In genomic region chr14:30930386-30930785, GRCm38 (mm10) we compare ENCODE assay signal across 27 mouse cellular contexts. TPM values are rescaled to one million over a fixed set of nuclear protein-coding genes. Genes with fewer than 3 reads are reported as not detected.
DNase-seq lines count a peak whose midpoint lies in the region; TF ChIP-seq lines count a peak whose summit lies in the region.
"Had no signal": no experiment of that assay in that cellular context is flagged by ENCODE, and none has a peak within 500 bp of the region (broad histone marks: within the 10 kb centered on the region; RNA-seq: fewer than 3 reads in every experiment).

No protein-coding gene starts in this region.

- WGBS in liver, adult 2 months: 40% methylated on average over 4 of the region's 4 CpGs
- 94% methylated on average over 4 of the region's 4 CpGs for WGBS in midbrain, embryonic 10.5 days

- TF ChIP-seq CTCF in liver, adult 2 months (IDR thresholded peaks at IDR 0.05; ENCODE audit: low read depth, low read length): no peak

- no peak overlapping the region for H3K4me3 ChIP-seq in liver, adult 2 months (ENCODE audit: insufficient read depth, low read depth, low read length)
- no peak overlapping the region for H3K4me3 ChIP-seq in midbrain, embryonic 10.5 days
- H3K4me3 ChIP-seq: embryonic facial prominence, embryonic 15.5 days; erythroblast, embryonic 14.5 days; forebrain, embryonic 10.5 days; gastrocnemius, adult 2 months; heart, embryonic 12.5 days; hindbrain, embryonic 15.5 days had no signal

- no peaks in the 10 kb centered on the region for H3K79me2 ChIP-seq in liver, adult 2 months (ENCODE audit: control insufficient read depth, insufficient read depth, low read length)

- peak overlapping the region; percentile 72 for H3K27ac ChIP-seq in liver, adult 2 months (replicated peaks; ENCODE audit: insufficient read depth, low read depth, low read length)
- H3K27ac ChIP-seq in midbrain, embryonic 10.5 days (replicated peaks): no peak overlapping the region
- H3K27ac ChIP-seq: embryonic facial prominence, embryonic 15.5 days; gastrocnemius, adult 2 months; hindbrain, embryonic 15.5 days had no signal

- peaks cover 18% of the 10 kb centered on the region for H3K4me1 ChIP-seq in liver, adult 2 months (ENCODE audit: control insufficient read depth, insufficient read depth, low read length)
- no peaks in the 10 kb centered on the region for H3K4me1 ChIP-seq in midbrain, embryonic 10.5 days
- H3K4me1 ChIP-seq: embryonic facial prominence, embryonic 15.5 days; forebrain, embryonic 10.5 days; heart, embryonic 12.5 days; hindbrain, embryonic 15.5 days had no signal

- DNase-seq in liver, adult 2 months (ENCODE audit: extremely low read depth, low read depth, low spot score): peak; percentile 84
- DNase-seq in liver: no peak
- DNase-seq in adrenal gland, adult 2 months: peak; percentile 60
- peak; percentile 51 for DNase-seq in adrenal gland, postnatal 25 days
- DNase-seq in layer of hippocampus, postnatal 14 days (ENCODE audit: low spot score in 2 of 2): no peak
- no peak for DNase-seq in midbrain, embryonic 10.5 days (ENCODE audit: low spot score)
- no peak for DNase-seq in cerebellum, postnatal 10 days
- DNase-seq: cerebellum, adult 11-12 months; cerebellum, adult 9-10 months; cerebellum, postnatal 36 days; gastrocnemius, adult 2 months; gastrocnemius, postnatal 25 days; heart, postnatal 36 days had no signal

- peaks cover 23% of the 10 kb centered on the region for H3K36me3 ChIP-seq in liver, adult 2 months (ENCODE audit: control insufficient read depth, insufficient read depth, low read length)
- no peaks in the 10 kb centered on the region for H3K36me3 ChIP-seq in midbrain, embryonic 10.5 days
- H3K36me3 ChIP-seq: embryonic facial prominence, embryonic 15.5 days; forebrain, embryonic 10.5 days; heart, embryonic 12.5 days; hindbrain, embryonic 15.5 days had no signal

- H3K9ac ChIP-seq in liver, adult 2 months (ENCODE audit: low read depth, low read length): no peak overlapping the region
- H3K9ac ChIP-seq: embryonic facial prominence, embryonic 15.5 days; heart, embryonic 12.5 days; hindbrain, embryonic 15.5 days had no signal

- H3K9me3 ChIP-seq in midbrain, embryonic 10.5 days (replicated peaks): no peaks in the 10 kb centered on the region
- H3K9me3 ChIP-seq: embryonic facial prominence, embryonic 15.5 days; forebrain, embryonic 10.5 days; heart, embryonic 12.5 days; hindbrain, embryonic 15.5 days had no signal

- no peaks in the 10 kb centered on the region for H3K27me3 ChIP-seq in liver, adult 2 months (ENCODE audit: control insufficient read depth, insufficient read depth, low read length)
- no peaks in the 10 kb centered on the region for H3K27me3 ChIP-seq in midbrain, embryonic 10.5 days (ENCODE audit: low read depth, poor library complexity, severe bottlenecking)
- H3K27me3 ChIP-seq: embryonic facial prominence, embryonic 15.5 days; heart, embryonic 12.5 days; hindbrain, embryonic 15.5 days; Patski had no signal

- no peak for TF ChIP-seq POLR2A in liver, adult 2 months (IDR thresholded peaks at IDR 0.05; ENCODE audit: extremely low read depth, insufficient read depth, low read length)

RNA-seq across cellular contexts. Expression of gene Itih3, which starts 6.8 kb away (rescaled TPM):
- 603 and 791 TPM in 2 replicates for total RNA-seq in liver, adult 2 months (2014; rRNA removed)
- 335 and 492 TPM in 2 replicates for polyA plus RNA-seq in liver, adult 2 months (2012; rRNA removed)
- 1 to 10 TPM in 1 of 2 experiments, under 1 TPM in 1; 0.97 to 2.5 TPM for total RNA-seq in adrenal gland, adult 2 months (2021)
- 0.18 and 0.19 TPM in 2 replicates for polyA plus RNA-seq in adrenal gland, adult 2 months (2012; rRNA removed)
- 0.30 and 5.2 TPM in 2 replicates for total RNA-seq in adrenal gland, postnatal 25 days (2021)
- total RNA-seq in layer of hippocampus, postnatal 14 days (2021): 10 to 100 TPM; 18.2 to 19.0 TPM
- polyA plus RNA-seq in midbrain, embryonic 10.5 days (2016; fragmentation: Nextera tagmentation; extraction: Ambion mirVana): 0.53 and 0.59 TPM in 2 replicates
- total RNA-seq: granulocyte monocyte progenitor cell, adult 5-6 weeks; MEL had no signal
- polyA plus RNA-seq: activated CD4-positive, CD25-positive, alpha-beta regulatory T cell, adult 4 months; hindbrain, embryonic 11.5 days had no signal

RNA-seq across cellular contexts. Expression of gene Itih1, which starts 12.7 kb away (rescaled TPM):
- 544 and 683 TPM in 2 replicates for total RNA-seq in liver, adult 2 months (2014; rRNA removed)
- 457 and 504 TPM in 2 replicates for polyA plus RNA-seq in liver, adult 2 months (2012; rRNA removed)
- 1 to 10 TPM in 1 of 2 experiments, not detected in 1; 2.2 TPM for total RNA-seq in adrenal gland, adult 2 months (2021)
- polyA plus RNA-seq in adrenal gland, adult 2 months (2012; rRNA removed): 0.37 TPM in 1 of 2 replicates, not detected in the other
- 7.6 TPM in 1 of 2 replicates, not detected in the other for total RNA-seq in adrenal gland, postnatal 25 days (2021)
- total RNA-seq in layer of hippocampus, postnatal 14 days (2021): not detected
- polyA plus RNA-seq in midbrain, embryonic 10.5 days (2016; fragmentation: Nextera tagmentation; extraction: Ambion mirVana): not detected in 2 replicates
- total RNA-seq: gastrocnemius, adult 2 months; gastrocnemius, postnatal 25 days; granulocyte monocyte progenitor cell, adult 5-6 weeks; heart, adult 8-10 months; heart, postnatal 36 days; MEL had no signal
- polyA plus RNA-seq: activated CD4-positive, CD25-positive, alpha-beta regulatory T cell, adult 4 months; C2C12; embryonic facial prominence, embryonic 11.5 days; embryonic facial prominence, embryonic 15.5 days; erythroblast, embryonic 14.5 days; forebrain, embryonic 10.5 days; forebrain, embryonic 14.5 days; hindbrain, embryonic 11.5 days; hindbrain, embryonic 15.5 days had no signal

RNA-seq across cellular contexts. Expression of gene Nek4, which starts 20.8 kb away (rescaled TPM):
- 6.7 and 7.5 TPM in 2 replicates for total RNA-seq in liver, adult 2 months (2014; rRNA removed)
- polyA plus RNA-seq in liver, adult 2 months (2012; rRNA removed): 2.9 and 3.1 TPM in 2 replicates
- 10 to 100 TPM; 10.2 to 13.3 TPM for total RNA-seq in adrenal gland, adult 2 months (2021)
- polyA plus RNA-seq in adrenal gland, adult 2 months (2012; rRNA removed): 5.2 and 5.5 TPM in 2 replicates
- total RNA-seq in adrenal gland, postnatal 25 days (2021): 14.3 and 14.8 TPM in 2 replicates
- 10 to 100 TPM; 14.1 to 15.9 TPM for total RNA-seq in layer of hippocampus, postnatal 14 days (2021)
- 22.7 and 24.7 TPM in 2 replicates for polyA plus RNA-seq in midbrain, embryonic 10.5 days (2016; fragmentation: Nextera tagmentation; extraction: Ambion mirVana)

RNA-seq across cellular contexts. Expression of gene Itih4, which starts 44.1 kb away (rescaled TPM):
- total RNA-seq in liver, adult 2 months (2014; rRNA removed): 1,004 and 1,280 TPM in 2 replicates
- 1,016 and 1,052 TPM in 2 replicates for polyA plus RNA-seq in liver, adult 2 months (2012; rRNA removed)
- 10 to 100 TPM in 1 of 2 experiments, 1 to 10 TPM in 1; 6.2 to 12.7 TPM for total RNA-seq in adrenal gland, adult 2 months (2021)
- 0.64 and 0.88 TPM in 2 replicates for polyA plus RNA-seq in adrenal gland, adult 2 months (2012; rRNA removed)
- total RNA-seq in adrenal gland, postnatal 25 days (2021): 0.46 and 17.5 TPM in 2 replicates
- not detected for total RNA-seq in layer of hippocampus, postnatal 14 days (2021)
- not detected in 2 replicates for polyA plus RNA-seq in midbrain, embryonic 10.5 days (2016; fragmentation: Nextera tagmentation; extraction: Ambion mirVana)
- total RNA-seq: gastrocnemius, postnatal 25 days; granulocyte monocyte progenitor cell, adult 5-6 weeks; MEL had no signal
- polyA plus RNA-seq: activated CD4-positive, CD25-positive, alpha-beta regulatory T cell, adult 4 months; embryonic facial prominence, embryonic 11.5 days; embryonic facial prominence, embryonic 15.5 days; forebrain, embryonic 10.5 days; forebrain, embryonic 14.5 days; hindbrain, embryonic 11.5 days; hindbrain, embryonic 15.5 days had no signal

RNA-seq across cellular contexts. Expression of gene Mustn1, which starts 51.4 kb away (rescaled TPM):
- 1.0 and 2.3 TPM in 2 replicates for total RNA-seq in liver, adult 2 months (2014; rRNA removed)
- 4.1 and 4.4 TPM in 2 replicates for polyA plus RNA-seq in liver, adult 2 months (2012; rRNA removed)
- total RNA-seq in adrenal gland, adult 2 months (2021): 1 to 10 TPM; 1.8 to 5.3 TPM
- polyA plus RNA-seq in adrenal gland, adult 2 months (2012; rRNA removed): 3.6 and 3.8 TPM in 2 replicates
- 2.5 and 3.3 TPM in 2 replicates for total RNA-seq in adrenal gland, postnatal 25 days (2021)
- total RNA-seq in layer of hippocampus, postnatal 14 days (2021): 1 to 10 TPM; 1.9 to 2.1 TPM
- 0.19 and 0.46 TPM in 2 replicates for polyA plus RNA-seq in midbrain, embryonic 10.5 days (2016; fragmentation: Nextera tagmentation; extraction: Ambion mirVana)

Comparison
In these comparisons a context has a peak if more than half of its experiments do, and no peak if none do; other contexts are left out.
1. DNase-seq: peak in liver, adult 2 months (single experiment), adrenal gland, adult 2 months (single experiment) and adrenal gland, postnatal 25 days (single experiment); none in liver (single experiment), layer of hippocampus, postnatal 14 days (0 of 2), midbrain, embryonic 10.5 days (single experiment) and cerebellum, postnatal 10 days (0 of 2).
2. RNA of gene Itih3, which starts 6.8 kb away (total RNA-seq): 603 to 791 TPM in liver, adult 2 months; 18.2 to 19.0 TPM in layer of hippocampus, postnatal 14 days, 0.97 to 2.5 TPM in adrenal gland, adult 2 months and 0.30 to 5.2 TPM in adrenal gland, postnatal 25 days; every median in the first group is over 10 times any median in the second.
3. RNA of gene Itih1, which starts 12.7 kb away (total RNA-seq): 544 to 683 TPM in liver, adult 2 months; 2.2 TPM in adrenal gland, adult 2 months, 7.6 TPM in adrenal gland, postnatal 25 days and not detected in layer of hippocampus, postnatal 14 days; every median in the first group is over 10 times any median in the second.